Mouse (Mus musculus): ENCODE measurements around the gene Ssh2. TPM values are rescaled to one million over a fixed set of nuclear protein-coding genes. Genes with fewer than 3 reads are reported as not detected.

The Ssh2 gene
- polyA plus RNA-seq, 1 experiment = 0.47 TPM

DNA sequence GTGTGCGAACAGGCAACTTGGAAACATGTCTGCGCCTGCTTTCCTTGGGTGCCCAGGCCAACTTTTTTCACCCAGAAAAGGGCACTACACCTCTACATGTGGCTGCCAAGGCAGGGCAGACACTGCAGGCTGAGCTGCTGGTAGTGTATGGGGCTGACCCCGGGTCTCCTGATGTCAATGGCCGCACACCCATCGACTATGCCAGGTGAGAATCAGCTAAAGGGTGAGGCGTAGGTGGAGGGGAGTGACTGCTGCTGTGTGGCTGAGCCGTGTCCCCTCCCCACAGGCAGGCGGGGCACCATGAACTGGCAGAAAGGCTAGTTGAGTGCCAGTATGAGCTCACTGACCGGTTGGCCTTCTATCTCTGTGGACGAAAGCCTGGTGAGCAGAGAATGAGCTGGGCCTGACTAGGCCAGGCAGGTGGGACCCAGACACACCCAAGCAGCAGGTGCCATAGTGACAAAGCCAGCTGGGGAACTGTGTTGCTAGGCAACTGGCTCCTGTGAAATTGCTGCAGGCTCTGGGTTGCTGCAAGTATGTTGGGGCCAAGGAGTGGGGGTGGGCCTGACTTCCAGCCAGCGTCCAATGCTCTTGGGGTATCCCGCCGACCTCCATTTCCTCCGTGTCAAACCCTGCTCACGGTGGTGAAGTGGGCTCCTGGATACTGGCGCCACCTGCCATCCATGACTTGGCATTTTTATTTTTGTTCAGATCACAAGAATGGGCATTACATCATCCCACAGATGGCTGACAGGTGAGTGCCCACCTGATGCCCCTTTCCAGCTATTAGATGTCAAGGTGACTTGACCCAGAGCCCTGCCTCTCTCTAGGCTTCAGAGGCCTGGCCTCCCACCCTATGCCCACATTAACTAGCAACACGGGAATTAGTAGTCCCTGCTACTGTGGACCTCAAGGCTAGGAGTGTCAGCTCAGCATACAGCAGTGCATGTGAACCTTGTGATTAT lies 284.6 kb downstream of the Ssh2 start:
- Histone ChIP-seq H3K27me3 (ENCODE audit: control insufficient read depth) (no peaks in the 10 kb centered on the region), H3K4me3 (replicated peaks) (no peak overlapping the region), H3K36me3 (ENCODE audit: control insufficient read depth) (peaks cover 64% of the 10 kb centered on the region), H3K9me3 (ENCODE audit: control insufficient read depth, low read length) (no peaks in the 10 kb centered on the region), H3K4me1 (ENCODE audit: control insufficient read depth) (peaks cover 28% of the 10 kb centered on the region)
- no peak for TF ChIP-seq TAL1 (IDR thresholded peaks at IDR 0.05; ENCODE audit: low read length)
- TF ChIP-seq GATA1 (IDR thresholded peaks at IDR 0.05; ENCODE audit: low read length) = no peak

DNA sequence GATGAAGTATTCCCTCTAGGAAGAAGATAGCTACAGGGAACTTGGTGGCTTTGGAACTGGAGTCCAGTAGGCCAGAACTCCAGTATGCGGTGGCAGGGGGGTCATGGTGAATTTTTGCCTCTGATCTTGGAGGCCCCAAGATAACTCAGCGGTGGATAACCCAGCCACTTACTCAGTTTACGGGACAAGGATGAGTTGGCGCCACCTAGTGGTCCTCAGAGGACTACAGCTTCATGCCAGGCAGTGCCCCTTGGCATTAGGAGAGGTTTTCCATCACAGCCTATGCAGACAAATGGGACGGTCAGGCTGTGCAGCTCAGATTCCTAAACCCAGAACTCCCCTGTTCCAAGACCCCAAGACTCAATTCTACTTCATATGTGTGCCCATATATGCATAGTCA lies 285.3 kb downstream of the Ssh2 start:
- peaks cover 24% of the 10 kb centered on the region for H3K4me1 ChIP-seq (ENCODE audit: control insufficient read depth)

DNA sequence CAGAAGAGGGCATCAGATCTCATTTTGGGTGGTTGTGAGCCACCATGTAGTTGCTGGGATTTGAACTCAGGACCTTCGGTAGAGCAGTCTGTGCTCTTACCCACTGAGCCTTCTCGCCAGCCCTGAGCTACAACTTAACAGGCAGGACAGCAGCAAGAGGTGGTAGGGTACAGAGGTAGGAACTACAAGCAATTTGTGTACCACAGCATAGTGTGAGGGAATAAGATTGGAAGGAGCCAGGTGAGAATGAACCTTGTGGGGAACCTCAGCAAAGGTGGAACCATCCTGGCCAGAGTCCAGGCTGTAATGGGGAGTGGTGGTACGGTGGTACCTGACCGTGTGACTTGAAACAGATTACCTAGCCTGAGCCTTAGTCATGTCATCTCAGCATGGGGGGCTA lies 285.9 kb downstream of the Ssh2 start:
- Histone ChIP-seq H3K36me3 (ENCODE audit: control insufficient read depth) (peaks cover 75% of the 10 kb centered on the region), H3K9me3 (ENCODE audit: control insufficient read depth, low read length) (no peaks in the 10 kb centered on the region), H3K27me3 (ENCODE audit: control insufficient read depth) (no peaks in the 10 kb centered on the region), H3K4me1 (ENCODE audit: control insufficient read depth) (peaks cover 21% of the 10 kb centered on the region), H3K4me3 (replicated peaks) (no peak overlapping the region)
- TF ChIP-seq TAL1 (IDR thresholded peaks at IDR 0.05; ENCODE audit: low read length) (no peak), GATA1 (IDR thresholded peaks at IDR 0.05; ENCODE audit: low read length) (no peak)

More for the DNA sequence above, 285.3 kb downstream of the Ssh2 start:
- Histone ChIP-seq H3K9me3 (ENCODE audit: control insufficient read depth, low read length) (no peaks in the 10 kb centered on the region), H3K27me3 (ENCODE audit: control insufficient read depth) (no peaks in the 10 kb centered on the region), H3K4me3 (replicated peaks) (no peak overlapping the region), H3K36me3 (ENCODE audit: control insufficient read depth) (peaks cover 71% of the 10 kb centered on the region)
- TF ChIP-seq TAL1 (IDR thresholded peaks at IDR 0.05; ENCODE audit: low read length) (no peak), GATA1 (IDR thresholded peaks at IDR 0.05; ENCODE audit: low read length) (no peak)

DNA sequence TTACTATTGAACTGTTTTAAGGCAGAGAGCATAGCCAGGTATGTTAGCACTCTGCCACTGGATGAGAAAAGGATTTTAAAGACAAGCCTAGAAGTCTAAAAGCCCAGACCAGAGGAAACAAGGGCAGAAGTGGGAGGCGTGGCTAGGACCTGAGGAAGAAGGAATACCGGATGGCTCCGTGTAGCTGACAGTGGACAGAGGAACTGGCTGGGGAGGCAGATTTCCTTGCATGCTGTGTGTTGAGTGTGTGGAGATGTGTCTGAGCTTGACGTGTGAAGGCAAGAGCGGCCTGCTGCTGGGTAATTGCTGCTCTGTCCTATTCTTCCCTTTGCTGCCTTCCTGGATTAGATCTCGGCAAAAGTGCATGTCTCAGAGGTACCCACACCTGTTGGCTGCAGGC lies 286.4 kb downstream of the Ssh2 start:
- TF ChIP-seq TAL1 (IDR thresholded peaks at IDR 0.05; ENCODE audit: low read length) = no peak
- TF ChIP-seq GATA1 (IDR thresholded peaks at IDR 0.05; ENCODE audit: low read length) = no peak
- peaks cover 78% of the 10 kb centered on the region for H3K36me3 ChIP-seq (ENCODE audit: control insufficient read depth)

DNA sequence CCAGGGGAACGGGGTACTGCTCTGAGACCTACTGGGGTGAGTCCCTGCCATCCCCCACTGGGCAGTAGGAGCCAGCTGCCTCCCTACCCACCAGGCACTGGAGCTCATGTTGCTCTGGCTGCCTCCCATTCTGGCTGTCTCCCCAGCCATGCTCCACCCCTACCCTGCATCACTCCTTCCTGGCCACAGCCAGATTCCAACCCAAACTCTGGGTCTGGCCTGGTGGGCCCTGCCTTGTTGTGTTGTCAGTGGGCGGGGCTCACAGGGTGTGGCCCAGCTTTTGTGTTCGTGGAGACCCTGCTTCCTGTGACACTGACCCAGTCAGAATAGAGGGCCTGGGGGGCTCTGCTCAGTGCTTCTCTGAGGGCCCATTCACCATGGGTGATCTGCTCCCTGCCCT lies 287.4 kb downstream of the Ssh2 start:
- Histone ChIP-seq H3K4me3 (replicated peaks) (no peak overlapping the region), H3K9me3 (ENCODE audit: control insufficient read depth, low read length) (no peaks in the 10 kb centered on the region), H3K36me3 (ENCODE audit: control insufficient read depth) (peaks cover 80% of the 10 kb centered on the region), H3K4me1 (ENCODE audit: control insufficient read depth) (peaks cover 20% of the 10 kb centered on the region), H3K27me3 (ENCODE audit: control insufficient read depth) (no peaks in the 10 kb centered on the region)
- TF ChIP-seq TAL1 (IDR thresholded peaks at IDR 0.05; ENCODE audit: low read length) (no peak), GATA1 (IDR thresholded peaks at IDR 0.05; ENCODE audit: low read length) (no peak)

More for the DNA sequence above, 286.4 kb downstream of the Ssh2 start:
- peaks cover 16% of the 10 kb centered on the region for H3K4me1 ChIP-seq (ENCODE audit: control insufficient read depth)
- H3K4me3 ChIP-seq (replicated peaks) = no peak overlapping the region
- H3K27me3 ChIP-seq (ENCODE audit: control insufficient read depth) = no peaks in the 10 kb centered on the region
- H3K9me3 ChIP-seq (ENCODE audit: control insufficient read depth, low read length) = no peaks in the 10 kb centered on the region

DNA sequence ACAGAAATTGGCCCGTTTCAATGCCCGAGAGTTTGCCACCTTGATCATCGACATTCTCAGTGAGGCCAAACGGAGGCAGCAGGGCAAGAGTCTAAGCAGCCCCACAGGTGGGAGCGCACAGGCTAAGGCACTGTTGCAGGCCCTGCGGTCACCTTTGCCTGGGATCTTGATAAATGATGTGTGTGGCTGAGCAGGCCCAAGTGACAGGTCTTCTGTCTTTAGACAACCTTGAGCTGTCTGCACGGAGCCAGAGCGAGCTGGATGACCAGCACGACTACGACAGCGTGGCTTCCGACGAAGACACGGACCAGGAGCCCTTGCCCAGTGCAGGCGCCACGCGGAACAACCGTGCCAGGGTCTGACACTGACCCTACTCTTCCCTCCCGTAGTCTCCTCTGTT lies 288.3 kb downstream of the Ssh2 start:
- TF ChIP-seq TAL1 (IDR thresholded peaks at IDR 0.05; ENCODE audit: low read length) (no peak), GATA1 (IDR thresholded peaks at IDR 0.05; ENCODE audit: low read length) (no peak)
- H3K9me3 ChIP-seq (ENCODE audit: control insufficient read depth, low read length) = no peaks in the 10 kb centered on the region
- H3K36me3 ChIP-seq (ENCODE audit: control insufficient read depth) = peaks cover 74% of the 10 kb centered on the region
- no peaks in the 10 kb centered on the region; the same call in 1 of the 2 replicates for H3K27me3 ChIP-seq (ENCODE audit: control insufficient read depth)
- H3K4me3 ChIP-seq (replicated peaks) = no peak overlapping the region
- H3K4me1 ChIP-seq (ENCODE audit: control insufficient read depth) = peaks cover 22% of the 10 kb centered on the region

DNA sequence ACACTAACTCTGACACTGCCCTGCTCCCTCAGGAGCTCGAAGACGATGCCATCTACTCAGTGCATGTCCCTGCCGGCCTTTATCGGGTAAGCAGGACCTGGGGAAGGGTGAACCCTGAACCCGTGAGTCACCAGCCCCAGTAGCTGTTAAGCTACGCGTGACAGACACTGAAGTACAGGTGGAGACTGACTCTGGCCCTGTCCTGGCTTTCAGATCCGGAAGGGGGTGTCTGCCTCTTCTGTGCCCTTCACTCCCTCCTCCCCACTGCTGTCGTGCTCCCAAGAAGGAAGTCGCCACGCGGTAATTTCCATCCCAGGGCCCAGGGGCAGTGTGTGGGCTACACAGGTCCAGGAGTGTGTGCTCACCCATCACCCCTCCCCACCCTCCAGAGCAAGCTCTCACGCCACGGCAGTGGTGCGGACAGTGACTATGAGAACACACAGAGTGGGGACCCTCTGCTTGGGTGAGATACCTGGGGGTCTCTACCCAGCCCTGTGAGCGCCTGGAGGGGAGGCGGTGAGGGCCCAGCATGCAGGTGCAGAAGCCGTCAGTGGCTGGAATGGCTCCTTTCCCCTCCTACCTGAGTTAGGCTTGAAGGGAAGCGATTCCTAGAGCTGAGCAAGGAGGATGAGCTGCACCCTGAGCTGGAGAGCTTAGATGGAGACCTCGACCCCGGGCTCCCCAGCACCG lies 289.3 kb downstream of the Ssh2 start:
- TF ChIP-seq GATA1 (IDR thresholded peaks at IDR 0.05; ENCODE audit: low read length) = no peak
- no peak for TF ChIP-seq TAL1 (IDR thresholded peaks at IDR 0.05; ENCODE audit: low read length)
- peaks cover 64% of the 10 kb centered on the region for H3K36me3 ChIP-seq (ENCODE audit: control insufficient read depth)
- peaks cover 20% of the 10 kb centered on the region for H3K4me1 ChIP-seq (ENCODE audit: control insufficient read depth)
- H3K4me3 ChIP-seq (replicated peaks) = no peak overlapping the region
- no peaks in the 10 kb centered on the region for H3K9me3 ChIP-seq (ENCODE audit: control insufficient read depth, low read length)
- no peaks in the 10 kb centered on the region; the same call in 1 of the 2 replicates for H3K27me3 ChIP-seq (ENCODE audit: control insufficient read depth)

DNA sequence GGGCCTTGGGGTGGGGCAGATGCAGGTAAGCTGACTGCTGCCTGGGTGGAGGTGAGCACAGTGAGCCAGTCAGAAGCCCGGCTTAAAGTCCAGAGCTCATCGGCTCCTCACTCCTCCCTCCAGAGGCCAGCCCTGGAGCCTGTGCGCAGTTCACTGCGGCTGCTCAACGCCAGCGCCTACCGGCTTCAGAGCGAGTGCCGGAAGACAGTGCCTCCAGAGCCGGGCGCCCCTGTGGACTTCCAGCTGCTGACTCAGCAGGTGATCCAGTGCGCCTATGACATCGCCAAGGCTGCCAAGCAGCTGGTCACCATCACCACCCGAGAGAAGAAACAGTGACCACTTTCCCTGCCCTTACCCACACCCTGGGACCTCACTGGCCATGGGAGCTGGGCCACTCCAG lies 290.2 kb downstream of the Ssh2 start:
- H3K9me3 ChIP-seq (ENCODE audit: control insufficient read depth, low read length) = no peaks in the 10 kb centered on the region
- no peak for TF ChIP-seq GATA1 (IDR thresholded peaks at IDR 0.05; ENCODE audit: low read length)
- TF ChIP-seq TAL1 (IDR thresholded peaks at IDR 0.05; ENCODE audit: low read length) = no peak
- H3K4me1 ChIP-seq (ENCODE audit: control insufficient read depth) = peaks cover 14% of the 10 kb centered on the region
- no peaks in the 10 kb centered on the region; the same call in 1 of the 2 replicates for H3K27me3 ChIP-seq (ENCODE audit: control insufficient read depth)
- no peak overlapping the region for H3K4me3 ChIP-seq (replicated peaks)
- peaks cover 56% of the 10 kb centered on the region for H3K36me3 ChIP-seq (ENCODE audit: control insufficient read depth)

DNA sequence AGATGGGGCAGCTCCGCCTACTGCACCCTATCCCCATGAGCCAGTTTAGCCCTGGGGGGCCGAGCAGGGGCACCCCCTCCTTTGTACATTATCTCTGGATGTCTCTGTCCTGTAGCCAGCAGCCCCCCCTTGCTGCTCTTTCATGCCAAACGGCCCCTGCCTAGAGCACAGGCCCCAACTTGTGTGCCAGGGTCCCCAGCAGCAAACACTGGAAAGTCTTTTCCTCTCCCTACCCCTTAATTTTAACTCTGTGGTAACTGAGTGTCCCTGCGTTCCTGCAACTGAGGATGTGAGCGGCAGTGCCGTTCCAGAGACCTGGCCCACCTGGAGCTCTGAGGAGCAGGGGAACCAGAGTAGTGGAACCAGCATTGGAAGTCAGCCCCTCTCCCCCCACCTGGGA lies 290.9 kb downstream of the Ssh2 start:
- TF ChIP-seq TAL1 (IDR thresholded peaks at IDR 0.05; ENCODE audit: low read length) (no peak), GATA1 (IDR thresholded peaks at IDR 0.05; ENCODE audit: low read length) (no peak)
- Histone ChIP-seq H3K4me3 (replicated peaks) (no peak overlapping the region), H3K27me3 (ENCODE audit: control insufficient read depth) (no peaks in the 10 kb centered on the region; the same call in 1 of the 2 replicates), H3K9me3 (ENCODE audit: control insufficient read depth, low read length) (no peaks in the 10 kb centered on the region), H3K36me3 (ENCODE audit: control insufficient read depth) (peaks cover 55% of the 10 kb centered on the region), H3K4me1 (ENCODE audit: control insufficient read depth) (peaks cover 14% of the 10 kb centered on the region)
